Mouse (Mus musculus): ENCODE data around the gene Prkab1.

DNA sequence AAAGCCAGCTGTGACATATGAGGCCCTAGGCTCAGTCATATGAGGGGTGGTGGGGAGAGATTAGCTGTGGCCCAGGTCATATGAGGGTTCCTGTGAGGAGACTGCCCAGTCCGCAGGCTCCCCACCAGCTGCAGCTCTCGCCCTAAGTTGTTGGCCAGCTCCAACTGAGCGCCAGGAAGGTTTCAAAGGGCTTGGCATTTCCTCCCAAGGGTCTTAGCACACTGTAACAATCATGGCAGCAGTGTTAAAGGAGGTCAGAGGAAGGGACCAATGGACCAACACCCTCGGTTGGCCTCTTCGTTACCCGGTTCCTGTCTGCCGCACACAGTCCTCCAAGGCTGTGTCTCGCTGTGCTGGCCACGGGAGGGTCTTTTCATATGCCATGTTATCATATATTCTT lies 43.8 kb downstream of the Prkab1 start:
- no peak for TF ChIP-seq POLR2A (IDR thresholded peaks at IDR 0.05; ENCODE audit: borderline replicate concordance, low read depth, low read length)
- no peak for TF ChIP-seq CTCF (IDR thresholded peaks at IDR 0.05; ENCODE audit: low read depth, low read length)
